Mouse (Mus musculus) midbrain, embryonic 13.5 days (tissue): Measurements from ENCODE around the gene Prr11. TPM values are rescaled to one million over a fixed set of nuclear protein-coding genes. Genes with fewer than 3 reads are reported as not detected.
"Not testable (repeated sequence)": the region's sequence is repeated elsewhere in the genome, so short reads cannot be mapped to it uniquely, and the experiment has no call there.

ENCODE experiments used
- ATAC-seq: fragments of 200-750 bp; cut with Nextera tagmentation; 2 replicates; pipeline ENCODE4 v1.8.0; 2017; ENCODE audit warnings: mild to moderate bottlenecking, moderate TSS enrichment, moderate library complexity
- H3K27ac ChIP-seq: fragments of 300-500 bp; sonication (generic); 2 replicates; pipeline ENCODE4 v1.5.1; 2015; ENCODE audit warnings: inconsistent platforms, mild to moderate bottlenecking, moderate library complexity
- H3K27me3 ChIP-seq: fragments of 300-500 bp; sonication (generic); 2 replicates; pipeline ENCODE4 v1.6.1; 2015; ENCODE audit warnings: mild to moderate bottlenecking, inconsistent platforms
- H3K36me3 ChIP-seq: fragments of 300-500 bp; sonication (generic); 2 replicates; pipeline ENCODE4 v1.6.1; 2015; ENCODE audit warnings: mild to moderate bottlenecking, inconsistent platforms
- H3K4me1 ChIP-seq: fragments of 300-500 bp; sonication (generic); replicated peaks from 2 replicates; pipeline ENCODE4 v1.6.1; 2015; ENCODE audit warnings: inconsistent platforms
- H3K4me2 ChIP-seq: fragments of 300-500 bp; sonication (generic); replicated peaks from 2 replicates; pipeline ENCODE4 v1.6.1; 2015; ENCODE audit warnings: moderate library complexity, mild to moderate bottlenecking, inconsistent platforms
- H3K4me3 ChIP-seq: fragments of 300-500 bp; sonication (generic); replicated peaks from 2 replicates; pipeline ENCODE4 v1.5.1; 2015; ENCODE audit warnings: mild to moderate bottlenecking, inconsistent platforms
- H3K9ac ChIP-seq: fragments of 300-500 bp; sonication (generic); replicated peaks from 2 replicates; pipeline ENCODE4 v1.6.1; 2015; ENCODE audit warnings: mild to moderate bottlenecking, inconsistent platforms
- H3K9me3 ChIP-seq: fragments of 300-500 bp; sonication (generic); 2 replicates; pipeline ENCODE4 v1.6.1; 2016; ENCODE audit warnings: mild to moderate bottlenecking, inconsistent platforms
- WGBS: fragments of 180-500 bp; shearing (Covaris S2); methylation state at CpG from one replicate; pipeline ENCODE4 v1.1.7; 2015; 5-methylcytosine and 5-hydroxymethylcytosine counted together
- polyA plus RNA-seq: library from polyadenylated mRNA; unstranded; fragments of >200 nt; fragmentation: Nextera tagmentation; extraction: Ambion mirVana; gene quantifications from 2 replicates; pipeline ENCODE4 v1.2.1, GENCODE M21; 2015

Gene Prr11
- polyA plus RNA-seq, 1 experiment from 2014 or later: 4.6 TPM

DNA sequence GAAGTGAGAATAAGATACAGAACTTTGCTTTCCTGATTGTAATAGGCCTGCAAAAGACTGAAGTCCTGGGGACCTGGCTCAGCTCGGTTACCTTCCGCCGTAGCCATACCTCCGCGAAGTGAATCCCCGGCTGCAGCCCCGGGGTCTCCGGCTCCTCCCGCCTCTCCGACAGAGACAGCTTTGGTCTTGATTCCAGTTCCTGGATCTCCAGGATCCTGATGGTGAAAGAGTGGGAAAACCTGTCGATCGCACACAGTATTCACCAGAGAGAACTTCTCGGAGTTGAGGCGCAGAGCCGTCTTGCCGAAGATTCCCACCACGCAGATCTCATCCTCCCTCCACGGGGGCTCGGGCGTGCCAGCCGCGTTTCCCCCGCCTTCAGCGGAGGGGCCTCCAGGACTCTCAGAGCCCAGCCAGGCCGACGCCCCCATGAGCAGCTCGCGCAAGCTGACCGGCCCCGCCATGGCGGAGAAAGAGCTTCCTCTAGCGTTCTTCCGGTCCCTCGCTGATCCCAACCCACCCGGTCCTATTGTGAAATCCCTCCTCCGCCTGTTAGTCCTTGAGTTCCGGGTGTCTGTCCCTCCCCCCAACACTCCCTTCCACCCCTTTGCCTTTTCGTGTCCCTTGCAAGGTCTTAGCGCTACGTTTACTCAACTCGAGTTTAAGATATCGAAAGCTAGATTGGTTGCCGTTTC, 22.1 kb downstream of the Prr11 start, which contains the start of gene Smg8:
Smg8 (minus strand) TSS at position 485 of the 695 bp plus-strand sequence.
- Histone ChIP-seq H3K27ac (peak within 1 kb of the TSS; percentile 74), H3K27me3 (no peaks in the 10 kb centered on the region), H3K4me2 (peak within 1 kb of the TSS; percentile 98), H3K36me3 (peaks cover 33% of the 10 kb centered on the region), H3K4me3 (peak within 1 kb of the TSS; percentile 96), H3K4me1 (peaks cover 37% of the 10 kb centered on the region), H3K9me3 (no peaks in the 10 kb centered on the region), H3K9ac (peak within 1 kb of the TSS; percentile 91)
- whole genome bisulfite sequencing: under 1% methylated on average over 43 of the region's 43 CpGs
- peak; percentile 95 for ATAC-seq

DNA sequence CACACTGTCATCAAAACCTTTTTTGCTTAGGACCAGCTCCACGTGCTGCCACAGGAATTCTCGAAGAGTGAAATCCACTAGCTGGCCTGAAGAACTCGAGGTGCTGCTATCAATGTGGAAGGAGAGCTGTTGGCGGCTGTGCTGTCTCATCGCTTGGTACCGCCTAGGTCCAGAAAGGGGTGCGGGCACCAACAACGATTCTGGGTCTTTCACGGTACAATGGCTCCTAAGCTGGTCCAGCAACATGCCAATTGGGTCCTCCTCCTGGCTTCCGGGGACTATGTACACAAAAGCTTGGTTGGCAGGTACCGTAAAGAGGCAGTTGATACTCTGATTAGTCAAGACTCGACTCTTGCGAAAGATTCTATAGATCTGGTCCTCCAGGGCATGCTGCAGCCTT, 23.0 kb downstream of the Prr11 start:
- H3K4me3 ChIP-seq: peak overlapping the region; percentile 96
- no peak overlapping the region for H3K27ac ChIP-seq
- no peaks in the 10 kb centered on the region for H3K9me3 ChIP-seq
- 92% methylated on average over 13 of the region's 13 CpGs for WGBS
- H3K27me3 ChIP-seq: no peaks in the 10 kb centered on the region
- H3K4me1 ChIP-seq: peaks cover 37% of the 10 kb centered on the region
- peaks cover 34% of the 10 kb centered on the region for H3K36me3 ChIP-seq
- ATAC-seq: no peak
- H3K9ac ChIP-seq: peak overlapping the region; percentile 91
- peak overlapping the region; percentile 98 for H3K4me2 ChIP-seq

DNA sequence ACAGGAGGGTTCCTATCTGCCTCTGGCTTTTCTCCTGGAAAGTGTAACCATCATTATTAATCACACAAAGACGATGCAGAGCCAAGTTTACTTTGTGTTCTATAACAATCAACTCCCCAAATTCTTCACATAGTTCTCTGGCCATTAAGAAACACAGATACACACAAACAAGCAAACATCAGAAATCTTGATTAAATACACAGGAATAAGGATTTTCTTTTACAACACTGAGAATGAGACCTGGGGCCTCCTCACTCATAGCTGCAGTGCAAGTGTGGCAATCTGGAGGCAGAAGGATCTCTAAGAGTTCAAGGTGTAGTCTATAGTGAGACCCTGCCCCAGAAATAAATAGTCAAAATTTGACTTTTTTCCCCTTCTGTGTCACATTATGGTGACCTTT, 24.8 kb downstream of the Prr11 start:
- H3K27me3 ChIP-seq: no peaks in the 10 kb centered on the region
- peaks cover 49% of the 10 kb centered on the region for H3K36me3 ChIP-seq
- H3K4me3 ChIP-seq: no peak overlapping the region
- H3K4me1 ChIP-seq: peaks cover 37% of the 10 kb centered on the region
- H3K27ac ChIP-seq: no peak overlapping the region
- 84% methylated on average over 1 of the region's 1 CpGs for WGBS
- H3K9ac ChIP-seq: no peak overlapping the region
- no peak for ATAC-seq
- no peak overlapping the region for H3K4me2 ChIP-seq
- no peaks in the 10 kb centered on the region for H3K9me3 ChIP-seq

DNA sequence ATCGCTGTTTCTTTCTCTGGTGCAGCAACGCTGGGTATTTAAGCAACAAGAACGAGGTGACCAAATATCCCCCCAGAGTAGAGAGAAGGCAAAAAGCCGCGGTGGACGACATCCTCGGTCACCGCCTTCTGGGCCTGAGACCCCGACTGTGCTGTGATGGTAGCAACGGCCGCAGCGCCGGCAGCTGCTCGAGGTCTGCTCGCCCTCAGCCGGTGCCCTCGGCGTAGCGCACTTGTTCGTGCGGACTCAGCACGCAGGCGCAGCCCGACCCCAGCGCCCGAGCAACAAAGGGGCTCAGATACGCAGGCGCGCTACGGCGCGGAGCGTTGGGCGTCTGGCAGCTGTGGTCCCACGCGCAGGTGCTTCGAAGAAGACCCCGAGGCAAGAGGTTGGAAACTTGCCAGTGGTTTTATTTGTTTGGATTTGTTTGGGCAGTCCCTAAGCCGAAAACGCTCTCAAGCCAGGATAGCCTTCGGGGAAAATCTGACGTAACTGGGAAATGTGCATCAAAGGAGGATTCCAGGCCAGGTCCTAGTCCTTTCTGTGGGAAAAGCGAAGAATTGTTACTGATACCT, 34.6 kb downstream of the Prr11 start, which contains the start of gene Gdpd1:
Gdpd1 (minus strand) TSS at position 197 of the 575 bp plus-strand sequence.
- H3K27me3 ChIP-seq: no peaks in the 10 kb centered on the region
- H3K9ac ChIP-seq: peak within 1 kb of the TSS; percentile 91
- peaks cover 23% of the 10 kb centered on the region for H3K36me3 ChIP-seq
- peaks cover 39% of the 10 kb centered on the region for H3K4me1 ChIP-seq
- peak within 1 kb of the TSS; percentile 98 for H3K27ac ChIP-seq
- H3K4me2 ChIP-seq: peak within 1 kb of the TSS; percentile 57
- H3K4me3 ChIP-seq: peak within 1 kb of the TSS; percentile 72
- H3K9me3 ChIP-seq: no peaks in the 10 kb centered on the region
- under 1% methylated on average over 43 of the region's 43 CpGs for WGBS
- ATAC-seq: peak; percentile 97

DNA sequence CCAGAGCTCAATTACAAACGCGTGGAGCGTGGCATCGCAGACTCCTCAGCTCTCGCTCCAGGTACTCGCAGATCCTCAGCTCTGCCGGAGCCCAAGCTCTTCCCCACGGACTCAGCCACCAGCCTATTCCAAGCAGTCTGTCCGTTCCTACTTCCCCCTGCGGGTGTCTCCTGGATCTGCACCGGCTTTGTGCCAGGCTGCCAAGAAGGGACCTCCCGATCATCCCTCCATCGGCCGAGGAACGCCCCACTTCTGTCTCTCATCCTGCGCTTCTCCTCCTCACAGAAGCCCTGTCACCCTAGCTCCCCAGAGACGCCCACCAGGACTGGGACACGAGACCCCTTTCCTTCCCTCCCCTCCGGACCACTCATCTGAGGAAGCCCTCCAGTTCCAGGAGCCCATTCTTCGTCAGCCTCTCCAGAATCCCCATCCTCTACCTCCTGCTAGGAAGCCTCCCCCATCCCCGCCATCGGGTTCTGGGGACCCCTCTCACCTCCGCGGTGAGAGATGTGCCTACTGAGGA, 35.1 kb downstream of the Prr11 start:
- H3K9ac ChIP-seq: peak overlapping the region; percentile 91
- peak overlapping the region; percentile 57 for H3K4me2 ChIP-seq
- under 1% methylated on average over 24 of the region's 24 CpGs for WGBS
- ATAC-seq: peak; percentile 84
- H3K4me3 ChIP-seq: peak overlapping the region; percentile 72
- H3K9me3 ChIP-seq: no peaks in the 10 kb centered on the region
- H3K36me3 ChIP-seq: peaks cover 17% of the 10 kb centered on the region
- peaks cover 44% of the 10 kb centered on the region for H3K4me1 ChIP-seq
- H3K27me3 ChIP-seq: no peaks in the 10 kb centered on the region
- peak overlapping the region; percentile 98 for H3K27ac ChIP-seq

DNA sequence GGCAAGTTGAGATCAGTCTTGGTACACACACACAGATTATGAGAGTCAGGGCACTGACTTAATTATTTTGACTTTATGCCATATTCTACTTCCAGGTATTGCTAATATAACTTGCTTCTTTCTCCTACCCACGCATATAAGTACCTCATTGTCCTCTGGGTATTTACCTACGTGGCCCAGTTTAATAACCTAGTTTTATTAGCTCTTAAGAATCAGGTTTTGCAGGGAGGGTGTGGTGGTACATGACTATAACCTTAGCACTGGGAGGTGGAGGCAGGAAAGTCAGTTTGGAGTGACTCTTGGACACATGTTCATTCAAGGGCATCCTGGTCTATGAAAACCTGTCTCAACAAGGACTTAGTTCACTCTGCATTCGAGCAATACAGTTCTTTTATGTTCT, 46.4 kb downstream of the Prr11 start:
- Histone ChIP-seq H3K9me3 (no peaks in the 10 kb centered on the region), H3K4me2 (no peak overlapping the region), H3K4me3 (no peak overlapping the region), H3K27me3 (no peaks in the 10 kb centered on the region), H3K4me1 (peaks cover 4% of the 10 kb centered on the region; the same call in 1 of the 2 replicates), H3K36me3 (peaks cover 63% of the 10 kb centered on the region), H3K27ac (no peak overlapping the region), H3K9ac (no peak overlapping the region)
- 80% methylated on average over 3 of the region's 3 CpGs for WGBS
- ATAC-seq: no peak

DNA sequence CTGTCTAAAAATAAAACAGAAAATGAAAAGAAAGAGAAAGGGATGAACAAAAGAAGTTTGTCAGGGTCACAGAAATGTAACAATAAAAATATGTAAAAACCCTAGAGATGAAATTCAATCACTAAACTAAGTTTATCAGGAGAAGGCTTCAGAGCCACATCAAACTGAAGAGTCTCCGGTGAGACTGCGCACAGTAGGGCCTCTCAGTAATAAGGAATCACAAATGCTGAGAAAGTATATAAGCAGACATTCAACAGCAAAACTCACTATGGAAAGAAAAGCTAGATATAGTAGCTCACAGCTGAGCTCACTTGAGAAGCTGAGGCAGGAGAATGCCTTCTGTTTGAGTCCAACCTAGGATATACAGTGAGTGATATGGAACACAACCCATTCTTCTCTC, 48.1 kb downstream of the Prr11 start:
- ATAC-seq: no peak
- peaks cover 4% of the 10 kb centered on the region; the same call in 1 of the 2 replicates for H3K4me1 ChIP-seq
- H3K27me3 ChIP-seq: no peaks in the 10 kb centered on the region
- no peak overlapping the region for H3K27ac ChIP-seq
- H3K36me3 ChIP-seq: peaks cover 80% of the 10 kb centered on the region
- H3K4me2 ChIP-seq: no peak overlapping the region
- no peaks in the 10 kb centered on the region for H3K9me3 ChIP-seq
- no peak overlapping the region for H3K9ac ChIP-seq
- WGBS: 100% methylated on average over 2 of the region's 2 CpGs
- no peak overlapping the region for H3K4me3 ChIP-seq

DNA sequence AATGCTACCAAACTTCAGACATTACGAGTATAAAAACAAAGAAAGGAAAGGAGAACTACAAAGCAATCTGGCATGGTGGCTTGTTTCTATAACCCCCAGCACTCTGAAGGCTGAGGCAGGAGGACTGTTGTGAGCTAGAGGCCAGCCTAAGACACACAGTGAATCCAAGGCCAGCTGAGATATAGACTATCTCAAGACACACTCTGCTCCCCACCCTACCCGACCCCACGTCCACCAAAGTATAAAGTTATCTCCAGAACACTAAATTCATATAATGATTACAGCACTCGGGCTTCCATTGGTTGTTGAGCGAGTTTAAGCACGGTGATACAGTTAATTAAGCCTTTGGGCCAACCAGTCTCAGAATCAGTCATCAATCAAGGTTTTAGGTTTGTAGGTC, 52.2 kb downstream of the Prr11 start:
- 89% methylated on average over 6 of the region's 6 CpGs for WGBS
- Histone ChIP-seq H3K36me3 (peaks cover 83% of the 10 kb centered on the region), H3K9me3 (no peaks in the 10 kb centered on the region), H3K4me2 (no peak overlapping the region), H3K4me3 (no peak overlapping the region), H3K4me1 (no peaks in the 10 kb centered on the region), H3K27ac (no peak overlapping the region), H3K27me3 (no peaks in the 10 kb centered on the region), H3K9ac (no peak overlapping the region)
- ATAC-seq: no peak

DNA sequence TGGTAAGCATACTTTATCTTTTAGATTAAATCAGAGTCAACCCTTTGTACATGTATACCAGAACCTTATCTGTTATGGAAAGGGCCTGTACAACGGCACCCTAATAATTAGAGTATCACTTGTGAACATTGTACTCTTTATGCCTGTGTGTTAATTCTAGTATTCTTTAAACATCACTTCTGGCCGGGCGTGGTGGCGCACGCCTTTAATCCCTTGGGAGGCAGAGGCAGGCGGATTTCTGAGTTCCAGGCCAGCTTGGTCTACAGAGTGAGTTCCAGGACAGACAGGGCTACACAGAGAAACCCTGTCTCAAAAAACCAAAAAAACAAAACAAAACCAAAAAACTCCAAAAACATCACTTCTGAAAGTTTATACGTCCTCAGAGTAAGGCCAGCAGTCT, 59.6 kb downstream of the Prr11 start:
- H3K27ac ChIP-seq, H3K9ac ChIP-seq, H3K27me3 ChIP-seq, H3K9me3 ChIP-seq, ATAC-seq, H3K4me1 ChIP-seq, H3K4me2 ChIP-seq, H3K4me3 ChIP-seq: not testable (repeated sequence)
- peaks cover 88% of the 10 kb centered on the region for H3K36me3 ChIP-seq
- WGBS: 97% methylated on average over 7 of the region's 7 CpGs

DNA sequence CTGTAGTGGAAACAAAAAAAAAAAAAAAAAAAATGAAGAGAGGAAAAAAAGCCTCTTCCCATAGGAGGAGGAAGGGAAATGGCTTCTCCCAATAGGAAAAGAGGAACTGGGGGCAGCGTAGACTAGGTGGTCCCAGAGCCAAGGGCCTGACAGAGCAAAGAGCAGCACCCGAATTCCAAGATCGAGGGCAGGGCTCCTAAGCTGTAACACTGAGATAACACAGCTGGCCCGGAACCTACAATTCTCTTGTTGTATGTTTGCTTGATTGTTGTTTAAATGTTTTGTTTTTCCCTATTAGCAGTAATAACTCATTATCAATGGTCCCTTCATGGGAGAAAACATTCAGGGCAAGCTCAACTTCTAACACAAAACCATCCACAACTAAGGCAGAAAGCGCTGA, 61.5 kb downstream of the Prr11 start:
- H3K4me2 ChIP-seq: no peak overlapping the region
- no peaks in the 10 kb centered on the region for H3K9me3 ChIP-seq
- WGBS: 91% methylated on average over 5 of the region's 5 CpGs
- ATAC-seq: no peak
- H3K27me3 ChIP-seq: no peaks in the 10 kb centered on the region
- no peaks in the 10 kb centered on the region for H3K4me1 ChIP-seq
- no peak overlapping the region for H3K4me3 ChIP-seq
- H3K9ac ChIP-seq: no peak overlapping the region
- no peak overlapping the region for H3K27ac ChIP-seq
- peaks cover 88% of the 10 kb centered on the region for H3K36me3 ChIP-seq

DNA sequence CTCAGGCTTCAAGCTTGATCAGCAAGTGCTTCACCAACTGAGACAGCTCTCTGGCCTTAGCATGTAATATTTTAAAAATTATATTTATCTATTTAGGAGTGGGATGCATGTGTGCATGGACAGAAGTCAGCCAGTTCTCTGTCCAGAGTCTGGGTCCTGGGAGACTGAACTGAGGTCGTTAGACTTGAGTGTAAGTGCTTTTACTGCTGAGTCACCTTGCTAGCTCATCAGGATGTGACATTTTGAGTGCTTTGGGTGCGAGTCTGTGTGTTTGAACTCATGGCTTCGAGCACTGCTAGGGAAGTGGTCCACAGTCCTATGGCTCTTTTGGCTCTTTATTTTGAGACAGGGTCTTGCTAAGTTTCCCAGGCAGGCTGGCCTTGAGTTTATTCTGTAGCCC, 65.5 kb downstream of the Prr11 start:
- Histone ChIP-seq H3K4me1 (no peaks in the 10 kb centered on the region), H3K4me2 (no peak overlapping the region), H3K36me3 (peaks cover 92% of the 10 kb centered on the region), H3K9me3 (no peaks in the 10 kb centered on the region), H3K4me3 (no peak overlapping the region), H3K9ac (no peak overlapping the region), H3K27me3 (no peaks in the 10 kb centered on the region), H3K27ac (no peak overlapping the region)
- no peak for ATAC-seq
- WGBS: 93% methylated on average over 3 of the region's 3 CpGs

DNA sequence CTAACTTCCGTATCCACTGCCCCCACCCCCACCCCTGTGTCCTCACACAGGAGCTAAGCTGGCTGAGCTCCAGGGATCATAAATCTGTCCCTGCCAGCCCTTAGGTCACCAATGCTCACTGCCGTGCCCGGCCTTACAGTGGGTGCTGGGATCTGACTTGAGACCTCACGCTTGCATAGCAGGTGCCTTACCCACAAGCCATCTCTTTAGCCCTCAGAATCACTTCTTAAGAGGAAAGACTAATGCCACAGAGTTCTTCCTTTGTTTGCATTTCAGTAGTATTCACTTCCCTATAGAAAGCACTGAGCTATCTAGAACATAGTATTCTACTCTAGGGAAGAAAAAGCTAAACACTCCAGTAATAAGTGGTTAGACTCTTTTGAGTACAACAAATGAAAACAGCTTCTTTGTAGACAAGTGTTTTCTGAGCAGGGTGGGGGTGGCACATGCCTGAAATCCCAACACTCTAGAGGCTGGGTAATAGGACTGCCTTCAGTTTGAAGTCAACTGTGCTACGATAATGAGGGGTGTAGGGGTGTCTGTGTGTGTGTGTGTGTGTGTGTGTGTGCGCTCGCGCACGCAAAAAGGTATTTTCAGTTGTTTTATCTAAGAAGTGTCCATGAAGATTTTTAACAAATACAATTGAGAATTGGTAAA, 69.1 kb downstream of the Prr11 start:
- no peak overlapping the region for H3K4me3 ChIP-seq
- no peaks in the 10 kb centered on the region for H3K27me3 ChIP-seq
- peaks cover 90% of the 10 kb centered on the region for H3K36me3 ChIP-seq
- no peak overlapping the region for H3K4me2 ChIP-seq
- H3K9me3 ChIP-seq: no peaks in the 10 kb centered on the region
- no peak for ATAC-seq
- H3K9ac ChIP-seq: no peak overlapping the region
- 89% methylated on average over 9 of the region's 9 CpGs for WGBS
- H3K4me1 ChIP-seq: no peaks in the 10 kb centered on the region
- H3K27ac ChIP-seq: no peak overlapping the region
